Mouse (Mus musculus) mature B cell (primary cell): ENCODE data around the gene Wdr20.

Experiments used
- in situ Hi-C: fragments of 300-500 bp; cut with MboI; formaldehyde crosslinking; loops from 2 replicates; pipeline ENCODE4 v1.14.3; 2019

The Wdr20 gene

DNA sequence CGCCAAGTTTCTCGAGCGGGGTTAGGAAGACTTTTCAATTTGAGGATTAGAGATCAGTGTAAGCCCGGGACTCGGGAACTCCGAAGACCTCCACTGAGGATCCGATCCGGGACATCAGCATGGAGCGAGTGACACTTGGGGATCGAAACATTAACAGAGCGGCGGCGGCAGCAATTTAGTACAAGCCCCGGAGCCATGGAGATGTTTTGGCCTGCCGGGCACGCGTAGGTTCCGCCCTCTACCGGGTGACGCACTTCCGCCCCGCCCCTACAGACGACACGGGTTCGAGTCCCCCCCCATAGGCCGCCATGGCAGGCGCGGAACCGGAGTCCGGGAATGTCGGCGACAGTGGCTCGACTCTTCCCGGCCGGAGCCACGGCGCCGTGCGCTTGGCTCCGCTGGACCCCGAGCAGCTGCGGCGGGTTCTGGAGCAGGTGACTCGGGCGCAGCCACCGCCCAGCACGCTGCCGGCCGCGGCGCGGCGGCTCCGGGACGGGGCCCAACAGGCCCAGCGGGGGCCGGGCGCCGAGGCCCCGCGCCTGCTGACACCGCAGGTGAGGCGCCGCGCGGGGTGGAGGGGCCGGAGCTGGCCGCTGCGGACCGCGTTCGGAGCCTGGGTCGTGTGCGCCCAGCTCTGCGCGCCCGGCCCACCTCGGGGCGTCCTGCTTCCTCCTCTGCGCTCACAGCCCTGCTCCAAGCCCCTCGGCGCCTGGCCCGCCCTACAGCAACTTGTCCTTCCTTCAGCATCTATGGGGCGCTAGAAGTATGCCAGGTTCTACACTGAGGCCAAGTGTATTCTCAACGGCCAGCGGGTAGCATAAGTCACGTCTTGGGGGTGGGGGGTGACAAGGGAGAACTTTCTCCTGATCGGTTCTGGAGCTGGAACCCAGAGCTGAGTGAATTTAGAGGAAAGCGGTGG lies 112.5 kb downstream of the Wdr20 start, which contains the start of gene Zfp839:
Gene Zfp839 (plus strand): TSS at position 244 of the 919 bp plus-strand sequence.
- in situ Hi-C loops, result no loop called here

DNA sequence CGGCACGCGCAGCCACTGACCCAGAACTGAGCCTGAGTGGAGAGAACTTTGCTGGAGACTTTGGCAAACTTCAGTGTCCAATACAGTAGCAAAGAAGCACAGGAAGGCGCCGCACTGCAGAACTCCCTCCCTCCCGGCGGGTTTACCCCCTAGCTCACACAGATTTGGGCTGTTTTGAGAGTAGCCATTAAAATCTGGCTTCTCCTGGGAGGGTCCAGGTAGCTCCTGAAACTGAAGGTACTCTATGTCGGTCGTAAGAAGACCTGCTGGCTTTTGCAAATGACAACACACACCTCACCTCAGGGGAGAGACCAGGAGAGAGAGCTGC lies 113.1 kb downstream of the Wdr20 start:
- in situ Hi-C loops, result no loop called here

- in situ Hi-C loops, result no loop called here
These were observed 113.7 kb downstream of the Wdr20 start for GRCm38 (mm10) chr12:110851414-110851813.

DNA sequence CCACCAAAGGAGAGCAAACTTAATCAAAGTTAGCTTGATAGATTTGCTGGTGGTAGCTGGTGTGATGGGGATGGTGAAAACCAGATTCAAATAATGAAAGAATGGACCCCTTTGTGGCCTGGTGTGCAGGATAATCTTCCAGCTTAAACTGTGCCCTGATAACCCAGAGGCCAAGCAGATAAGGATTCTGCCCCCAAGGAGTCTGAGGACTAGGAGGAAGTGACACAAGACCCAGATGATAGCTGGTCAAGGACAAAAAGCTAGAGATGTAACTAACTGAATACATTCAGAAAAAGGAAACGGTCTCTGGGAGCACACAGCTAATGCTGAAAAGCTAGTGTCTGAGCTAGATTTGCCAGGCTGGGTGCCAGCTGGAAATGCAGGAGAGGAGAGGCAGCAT lies 114.2 kb downstream of the Wdr20 start:
- in situ Hi-C loops, result no loop called here
